Mouse (Mus musculus) cerebellum, adult 2 months (tissue): ENCODE data around the gene Fam205c.
"Not testable (repeated sequence)": the region's sequence is repeated elsewhere in the genome, so short reads cannot be mapped to it uniquely, and the experiment has no call there.

Experiments
- CTCF ChIP-seq: fragments of 200-500 bp; IDR thresholded peaks from 2 replicates; pipeline ENCODE4 v1.5.1; 2011; ENCODE audit warnings: low read depth, mild to moderate bottlenecking, control low read depth, low read length, moderate library complexity, borderline replicate concordance; ENCODE audit not compliant: insufficient read depth
- POLR2A ChIP-seq: fragments of 200-500 bp; IDR thresholded peaks from 2 replicates; pipeline ENCODE4 v1.6.1; 2011; ENCODE audit warnings: low read length, control low read depth, borderline replicate concordance; ENCODE audit not compliant: insufficient read depth

- not testable (repeated sequence) for TF ChIP-seq CTCF, POLR2A
These were observed 10.5 kb downstream of the Fam205c start for GRCm38 (mm10) chr4:42863487-42863886.
